Mouse (Mus musculus): ENCODE measurements around the gene Fam49a. TPM values are rescaled to one million over a fixed set of nuclear protein-coding genes. Genes with fewer than 3 reads are reported as not detected.
A peak's percentile ranks its signal among the peaks of the same experiment; 100 is the strongest.
"Not testable (repeated sequence)": the region's sequence is repeated elsewhere in the genome, so short reads cannot be mapped to it uniquely, and the experiment has no call there.

Fam49a gene
- total RNA-seq (2021): 100 to 1,000 TPM; 185 to 192 TPM

DNA sequence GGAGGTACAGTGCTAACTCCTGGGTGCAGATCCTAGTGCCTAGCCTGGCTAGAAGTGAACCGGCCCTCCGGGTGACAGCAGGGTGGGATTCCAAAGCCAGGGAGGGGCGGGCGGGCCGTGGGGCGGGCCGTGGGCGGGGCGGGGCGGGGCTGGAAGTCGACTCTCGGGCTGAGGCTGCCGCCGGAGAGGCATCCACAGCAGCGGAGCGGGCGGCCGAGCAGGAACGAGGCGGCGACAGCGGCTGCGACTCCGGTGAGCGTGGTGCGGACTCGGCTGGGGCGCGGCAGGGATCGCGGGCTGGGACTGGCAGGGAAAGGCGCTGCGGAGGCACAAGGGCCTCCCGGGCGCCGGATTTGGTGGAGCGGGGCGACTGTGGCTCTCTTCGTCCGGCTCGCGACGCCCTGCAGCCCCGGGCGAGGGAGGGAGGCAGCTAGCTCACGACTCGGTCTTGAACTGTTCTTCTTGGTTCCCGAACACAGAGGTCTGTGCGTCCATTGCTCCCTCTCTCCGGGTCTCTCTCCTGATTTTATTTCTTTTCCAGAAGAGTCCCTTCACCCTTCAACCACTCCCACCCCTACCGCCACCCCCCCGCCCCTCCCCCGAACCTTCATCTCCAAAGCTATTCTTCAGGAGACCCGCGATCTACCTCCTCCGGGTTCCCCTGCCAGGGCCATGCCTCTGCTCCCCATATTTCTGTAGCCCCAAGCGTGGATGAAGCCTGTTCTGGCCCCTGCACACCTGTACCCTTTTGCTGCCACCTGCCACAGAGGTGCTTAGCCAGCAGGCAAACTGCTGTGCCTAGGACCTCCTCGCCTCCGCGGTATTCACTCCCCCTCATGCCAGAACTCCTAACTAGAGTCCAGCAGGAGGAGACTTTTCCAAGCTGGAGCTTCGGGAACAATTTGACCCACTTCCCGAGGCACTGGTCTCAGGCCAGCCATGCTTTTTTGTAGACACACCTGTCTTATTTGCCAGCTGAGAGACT lies at the start of gene Fam49a:
Gene Fam49a, plus strand, starts transcription at position 153 of the 985 bp plus-strand sequence.
- peak; percentile 76 to 78 for DNase-seq (ENCODE audit: extremely low spot score in 1 of 2, low spot score in 1 of 2)

DNA sequence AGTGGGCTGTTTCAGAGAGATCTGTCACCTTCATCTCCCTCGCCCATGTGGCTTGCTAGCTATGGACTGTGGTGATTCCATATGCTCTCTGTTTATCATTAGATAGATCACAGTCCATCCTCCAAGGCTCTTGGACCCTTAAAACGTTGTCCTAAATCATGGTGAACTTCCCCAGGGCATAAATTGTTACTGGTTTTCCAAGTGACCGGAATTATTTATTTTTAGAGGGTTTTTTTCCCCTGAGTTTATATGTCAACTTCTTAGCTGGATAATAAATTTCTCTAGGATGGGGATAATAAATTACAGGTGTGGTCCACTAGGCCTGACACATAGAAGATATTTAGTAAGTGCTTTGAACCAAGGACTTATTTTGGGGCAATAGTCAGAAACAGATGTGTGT lies 48.4 kb upstream of the Fam49a start:
- DNase-seq (ENCODE audit: extremely low spot score in 1 of 2, low spot score in 1 of 2): no peak

DNA sequence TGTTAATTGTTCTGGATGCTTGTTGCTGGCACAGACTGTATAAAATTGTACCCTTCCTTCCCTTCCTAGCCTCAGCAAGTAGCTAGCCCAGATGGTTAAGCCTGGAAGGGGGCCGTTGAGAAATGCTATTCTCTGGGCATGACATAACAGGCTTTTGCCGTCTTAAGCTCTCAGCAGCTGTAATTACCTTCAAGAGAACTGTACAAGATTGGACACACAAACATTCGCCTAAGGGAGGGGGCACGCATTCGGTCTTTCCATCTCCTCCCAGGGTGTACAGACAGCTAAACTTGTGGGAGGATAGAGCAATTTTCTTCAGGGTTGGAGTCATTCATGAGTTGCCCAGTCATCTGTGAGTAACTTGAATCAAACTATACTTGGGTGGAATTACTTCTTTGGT lies 43.0 kb upstream of the Fam49a start:
- DNase-seq (ENCODE audit: extremely low spot score in 1 of 2, low spot score in 1 of 2): no peak

DNA sequence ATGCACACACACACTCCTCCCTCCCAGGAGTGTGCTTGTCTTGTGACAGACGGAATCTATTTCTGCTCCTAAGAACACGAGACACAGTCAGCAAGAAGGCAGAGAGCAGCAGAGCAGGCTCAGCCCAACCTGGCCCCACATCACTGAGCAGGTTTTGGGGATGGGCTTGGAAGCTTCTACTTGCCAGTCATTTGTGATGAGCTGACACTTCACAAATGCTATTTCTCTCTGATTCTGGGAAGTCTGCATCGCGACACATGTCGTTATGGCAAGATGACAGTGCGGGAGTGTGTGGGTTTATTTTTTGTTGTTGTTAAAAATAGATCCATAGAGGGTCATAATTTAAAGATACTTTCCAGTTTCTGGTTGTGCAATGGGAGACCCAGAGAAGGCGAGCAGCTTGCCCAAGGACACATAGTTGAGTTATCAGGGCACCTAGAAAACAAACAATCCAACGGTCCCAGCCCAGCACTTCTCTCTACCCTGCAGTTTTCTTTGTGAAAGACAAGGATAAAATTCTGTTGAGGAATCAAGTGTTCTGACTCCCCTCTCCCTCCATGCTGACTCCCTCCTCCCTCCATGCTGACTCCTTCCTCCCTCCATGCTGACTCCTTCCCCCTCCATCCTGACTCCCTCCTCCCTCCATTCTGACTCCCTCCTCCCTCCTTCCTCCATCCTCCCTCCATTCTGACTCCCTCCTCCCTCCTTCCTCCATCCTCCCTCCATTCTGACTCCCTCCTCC lies 41.0 kb upstream of the Fam49a start:
- DNase-seq (ENCODE audit: extremely low spot score in 1 of 2, low spot score in 1 of 2): peak; percentile 27

DNA sequence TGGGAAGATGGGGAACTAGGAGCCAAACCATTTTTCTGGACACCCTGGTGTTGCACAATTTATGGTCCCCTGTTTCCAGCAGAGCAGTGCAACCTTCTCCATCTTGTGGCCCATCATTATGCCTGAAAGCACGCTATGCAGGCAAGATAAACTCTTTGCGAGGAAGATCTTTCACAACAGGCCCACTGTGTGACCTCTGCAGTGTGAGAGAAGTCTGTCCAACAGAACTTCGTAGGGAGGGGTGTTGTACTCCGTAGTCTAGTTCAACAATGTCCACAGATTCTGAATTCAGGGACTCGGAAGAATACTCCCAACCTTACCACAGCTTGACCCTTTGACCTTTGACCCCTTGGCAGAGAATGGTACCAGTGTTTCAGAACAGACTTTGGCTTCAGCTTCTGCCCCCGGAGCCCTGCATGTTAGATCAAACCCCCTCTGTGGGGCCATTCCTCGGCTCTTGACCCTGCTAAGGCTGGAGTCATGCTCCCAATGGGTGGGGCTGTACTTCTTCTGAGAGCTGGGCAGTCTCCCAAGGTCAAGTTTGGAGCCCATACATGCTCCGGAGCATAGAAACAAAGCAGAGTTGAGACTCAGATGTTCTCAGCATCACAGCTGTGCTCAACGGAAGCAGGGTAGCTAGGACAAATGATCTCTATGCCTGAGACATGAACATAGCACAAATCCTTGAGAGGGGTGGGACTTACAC lies 39.2 kb upstream of the Fam49a start:
- no peak for DNase-seq (ENCODE audit: extremely low spot score in 1 of 2, low spot score in 1 of 2)

DNA sequence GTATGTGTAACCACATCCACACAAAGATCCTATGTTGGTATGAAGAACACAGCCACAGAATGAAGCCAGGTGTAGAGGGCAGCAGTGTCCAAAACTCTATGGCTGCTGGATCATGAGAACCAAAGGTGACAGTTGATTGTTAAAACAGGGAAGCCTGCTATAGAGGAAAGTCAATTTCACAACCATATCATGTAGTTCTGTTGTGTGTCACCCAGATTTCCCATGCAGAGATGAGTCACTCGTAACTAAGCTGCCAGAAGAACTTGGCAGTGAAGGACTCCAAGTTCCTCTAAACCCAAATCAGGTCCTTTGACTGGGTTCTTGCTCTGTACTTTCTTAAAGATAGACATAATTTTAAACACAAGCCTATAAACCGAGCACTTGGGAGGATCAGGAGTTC lies 38.6 kb upstream of the Fam49a start:
- DNase-seq (ENCODE audit: extremely low spot score in 1 of 2, low spot score in 1 of 2): no peak

DNA sequence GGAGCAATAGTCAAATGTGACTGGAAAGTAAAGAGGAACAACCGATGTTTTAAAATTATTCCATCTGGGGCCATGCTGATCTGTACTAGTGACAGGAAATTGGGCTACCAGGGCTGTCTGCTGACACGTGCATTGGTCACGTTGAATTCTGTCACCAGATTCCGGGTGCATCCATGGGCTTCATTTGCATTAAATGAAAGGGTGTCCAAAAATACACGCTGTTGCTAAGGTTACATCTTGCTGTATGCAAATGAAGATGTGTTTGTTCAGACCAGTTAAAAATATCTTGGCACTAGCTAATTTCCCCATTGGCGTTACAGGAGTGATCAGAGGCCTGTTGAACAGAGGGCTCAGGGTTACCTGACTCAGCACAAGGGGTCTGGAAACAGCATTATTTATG lies 36.2 kb upstream of the Fam49a start:
- peak in 1 of 2 experiments; percentile 46 for DNase-seq (ENCODE audit: extremely low spot score in 1 of 2, low spot score in 1 of 2)

DNA sequence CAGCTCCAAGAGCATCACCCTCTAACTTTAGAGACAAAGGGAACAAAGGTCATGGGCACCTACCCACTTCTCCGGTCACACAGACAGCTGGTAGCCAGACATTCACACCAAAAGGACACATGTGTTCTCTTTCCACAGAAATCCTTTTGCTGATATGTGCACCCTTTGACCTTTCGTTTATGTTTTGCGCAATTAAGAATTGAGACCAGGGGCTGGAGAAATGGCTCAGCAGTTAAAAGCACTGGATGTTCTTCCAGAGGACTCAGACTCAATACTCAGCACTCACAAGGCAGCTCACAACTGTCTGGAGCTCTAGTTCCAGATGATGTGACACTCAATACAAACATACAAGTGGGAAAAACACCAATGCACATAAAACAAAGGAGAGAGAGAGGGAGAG lies 34.3 kb upstream of the Fam49a start:
- DNase-seq (ENCODE audit: extremely low spot score in 1 of 2, low spot score in 1 of 2): no peak

DNA sequence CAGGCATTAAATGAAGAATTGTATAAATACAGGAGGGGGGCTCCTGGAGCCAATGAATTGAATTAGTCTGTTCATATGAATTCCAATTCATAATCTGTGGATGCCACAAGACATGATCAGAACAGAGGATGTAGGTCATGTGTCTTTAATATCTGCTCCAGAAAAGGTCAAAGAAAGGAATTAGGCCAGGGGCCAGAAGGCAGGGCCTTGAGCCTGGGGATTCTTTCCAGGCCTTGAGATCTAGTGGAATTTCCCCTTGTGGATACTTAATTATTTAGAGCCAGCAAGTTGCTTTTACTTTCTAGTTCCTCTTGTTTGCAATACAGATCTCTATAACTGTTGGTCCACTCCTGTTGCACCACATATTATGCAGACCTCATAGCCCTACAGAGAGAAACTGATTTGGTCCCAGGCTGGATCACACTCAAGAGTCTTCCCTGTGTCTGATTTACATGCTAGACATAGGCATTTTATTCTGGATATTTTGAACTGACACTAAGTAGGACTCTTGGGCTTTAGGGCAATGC lies 31.8 kb upstream of the Fam49a start:
- DNase-seq (ENCODE audit: extremely low spot score in 1 of 2, low spot score in 1 of 2): no peak

DNA sequence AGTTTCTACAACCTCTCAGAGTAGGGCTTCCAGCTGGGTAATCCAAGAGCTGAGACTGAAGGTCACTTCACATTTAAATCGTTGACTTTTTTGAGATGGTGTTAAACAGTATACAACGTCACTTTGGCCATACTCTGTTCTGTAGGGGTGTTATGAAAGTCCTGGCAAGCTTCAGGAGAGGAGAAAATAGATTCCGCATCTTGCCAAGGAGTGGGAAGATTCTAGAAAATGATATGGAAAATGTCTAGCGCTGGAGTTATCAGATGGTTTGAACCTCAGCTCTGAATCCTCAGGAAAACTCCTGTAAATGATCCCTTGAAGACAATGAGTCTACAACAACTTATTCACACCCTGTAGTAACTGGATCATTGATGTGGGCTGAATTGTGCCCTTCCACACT lies 29.8 kb upstream of the Fam49a start:
- no peak for DNase-seq (ENCODE audit: extremely low spot score in 1 of 2, low spot score in 1 of 2)

DNA sequence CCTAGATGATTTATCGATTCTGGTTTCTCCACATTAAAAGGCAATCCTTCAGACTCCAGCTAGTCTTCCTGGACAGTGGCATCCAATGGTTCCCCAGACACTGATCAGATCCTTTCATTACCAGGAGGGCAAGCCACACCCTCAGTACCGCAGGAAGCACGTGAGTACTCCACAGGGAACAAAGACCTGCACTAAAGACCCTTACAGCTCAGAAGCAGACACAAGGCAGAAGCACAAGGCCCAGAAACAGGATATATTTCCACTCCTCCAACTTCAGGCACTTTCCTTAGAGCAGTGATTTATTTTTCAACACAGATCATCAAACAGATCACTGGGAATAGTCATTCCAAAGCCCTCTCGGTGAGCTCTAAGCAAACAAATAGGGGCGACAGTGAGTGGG lies 25.0 kb upstream of the Fam49a start:
- no peak for DNase-seq (ENCODE audit: extremely low spot score in 1 of 2, low spot score in 1 of 2)

DNA sequence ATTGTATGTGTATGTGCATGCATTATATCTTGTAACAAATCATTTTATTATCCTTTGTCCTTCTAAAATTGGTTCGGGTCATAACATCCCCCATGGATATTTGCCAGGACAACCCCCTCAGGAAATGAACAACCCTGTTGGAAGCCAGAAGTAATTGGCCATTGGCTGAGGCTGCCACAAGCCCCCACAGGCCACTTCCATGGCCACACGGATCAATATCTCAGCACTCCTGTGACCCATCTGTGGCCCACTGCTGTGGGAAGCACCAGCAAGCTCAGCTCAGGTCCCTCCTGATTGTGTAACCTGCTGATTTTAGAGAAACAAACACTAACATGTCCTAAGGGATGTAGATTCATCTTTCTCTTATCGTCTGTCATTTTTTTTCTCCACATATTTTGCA lies 22.4 kb upstream of the Fam49a start:
- DNase-seq (ENCODE audit: extremely low spot score in 1 of 2, low spot score in 1 of 2): no peak

DNA sequence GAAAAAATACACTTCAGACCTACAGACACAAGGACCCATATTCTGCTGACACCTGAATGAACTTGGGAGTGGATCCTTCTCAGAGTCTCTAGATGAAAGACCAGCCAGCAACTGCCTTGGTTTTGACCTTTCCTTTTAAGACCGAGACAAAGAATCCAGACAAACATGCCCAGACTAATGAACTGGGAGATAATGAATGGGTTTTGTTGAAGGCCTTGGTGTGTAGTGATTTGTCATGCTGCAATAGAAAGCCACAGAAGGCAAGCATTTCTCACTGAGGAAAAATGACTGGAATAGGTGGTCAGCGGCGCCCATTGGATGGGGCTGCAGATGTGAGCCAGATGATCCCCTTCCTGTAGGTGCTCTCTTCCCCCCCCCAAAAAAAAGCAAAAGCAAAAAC lies 18.8 kb upstream of the Fam49a start:
- DNase-seq (ENCODE audit: extremely low spot score in 1 of 2, low spot score in 1 of 2): no peak

DNA sequence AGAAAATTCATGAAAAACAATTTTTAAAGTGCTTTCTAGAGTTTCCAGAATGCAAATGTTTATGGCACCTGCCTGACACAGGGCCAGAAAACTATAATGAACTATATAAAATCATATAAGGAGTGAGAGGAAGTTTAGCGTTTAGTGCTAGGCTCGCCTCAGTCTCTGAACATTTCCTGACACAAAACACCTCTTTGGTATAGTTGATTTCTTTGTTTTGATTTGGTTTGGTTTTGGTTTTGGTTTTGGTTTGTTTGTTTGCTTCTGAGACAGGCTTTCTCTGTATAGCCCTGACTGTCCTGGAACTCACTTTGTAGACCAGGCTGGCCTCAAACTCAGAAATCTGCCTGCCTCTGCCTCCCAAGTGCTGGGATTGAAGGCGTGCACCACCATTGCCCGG lies 14.9 kb upstream of the Fam49a start:
- DNase-seq (ENCODE audit: extremely low spot score in 1 of 2, low spot score in 1 of 2): not testable (repeated sequence)

DNA sequence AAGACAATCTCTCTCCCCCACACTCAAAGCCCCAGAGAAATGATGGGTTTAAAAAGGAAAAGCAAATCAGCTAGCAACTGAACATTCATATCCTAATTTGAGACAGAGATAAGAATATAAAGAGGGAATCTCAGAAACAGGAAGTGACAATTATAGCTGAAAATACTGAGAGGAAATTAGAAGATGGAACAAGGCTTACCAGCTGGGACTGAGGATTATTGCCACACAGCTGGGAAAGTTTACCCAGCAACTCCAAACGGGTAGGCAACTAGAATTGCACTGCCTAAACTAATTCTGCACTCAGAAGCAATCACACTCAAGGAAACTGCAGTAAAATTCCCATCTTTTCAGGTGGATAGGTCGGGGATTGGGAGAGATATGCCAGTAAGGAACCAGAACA lies 12.4 kb upstream of the Fam49a start:
- DNase-seq (ENCODE audit: extremely low spot score in 1 of 2, low spot score in 1 of 2): no peak

DNA sequence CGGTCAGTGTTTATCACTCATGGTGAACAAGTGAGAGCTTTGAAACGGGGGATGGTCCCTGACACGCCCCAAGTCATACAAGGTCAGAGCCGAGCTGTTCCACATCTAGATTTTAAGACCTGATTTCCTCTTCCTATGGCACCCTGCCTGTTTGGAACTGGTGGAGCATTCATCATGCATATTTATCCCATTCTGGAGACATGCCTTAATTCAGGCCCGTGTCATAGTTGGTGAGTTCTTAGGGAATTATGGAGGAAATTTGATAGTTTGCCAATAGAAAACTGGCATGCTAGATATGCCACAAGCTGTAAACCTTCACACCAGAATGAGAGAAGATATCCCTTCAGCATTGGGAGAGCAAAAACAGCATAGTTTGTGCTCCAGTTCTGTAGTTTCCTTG lies 8.4 kb upstream of the Fam49a start:
- DNase-seq (ENCODE audit: extremely low spot score in 1 of 2, low spot score in 1 of 2): no peak

DNA sequence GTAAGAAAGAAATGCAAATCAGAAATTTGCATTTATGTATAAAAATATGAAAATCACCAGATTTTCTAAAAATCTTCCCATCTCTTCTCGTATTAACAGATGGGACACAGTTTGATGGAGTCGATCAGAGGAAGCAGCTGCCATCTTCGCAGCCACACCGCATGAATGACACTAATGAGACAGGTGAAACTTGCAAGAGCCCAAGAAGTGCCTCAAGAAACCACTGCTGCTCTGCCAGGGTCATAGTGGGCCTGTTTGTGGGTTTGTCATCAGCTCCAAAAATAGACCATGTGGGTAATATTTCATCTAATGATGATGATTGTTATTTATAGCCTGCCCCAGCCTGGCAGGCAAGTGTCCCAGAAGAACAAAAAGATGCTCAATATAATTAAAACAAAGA lies 7.8 kb upstream of the Fam49a start:
- DNase-seq (ENCODE audit: extremely low spot score in 1 of 2, low spot score in 1 of 2): no peak

DNA sequence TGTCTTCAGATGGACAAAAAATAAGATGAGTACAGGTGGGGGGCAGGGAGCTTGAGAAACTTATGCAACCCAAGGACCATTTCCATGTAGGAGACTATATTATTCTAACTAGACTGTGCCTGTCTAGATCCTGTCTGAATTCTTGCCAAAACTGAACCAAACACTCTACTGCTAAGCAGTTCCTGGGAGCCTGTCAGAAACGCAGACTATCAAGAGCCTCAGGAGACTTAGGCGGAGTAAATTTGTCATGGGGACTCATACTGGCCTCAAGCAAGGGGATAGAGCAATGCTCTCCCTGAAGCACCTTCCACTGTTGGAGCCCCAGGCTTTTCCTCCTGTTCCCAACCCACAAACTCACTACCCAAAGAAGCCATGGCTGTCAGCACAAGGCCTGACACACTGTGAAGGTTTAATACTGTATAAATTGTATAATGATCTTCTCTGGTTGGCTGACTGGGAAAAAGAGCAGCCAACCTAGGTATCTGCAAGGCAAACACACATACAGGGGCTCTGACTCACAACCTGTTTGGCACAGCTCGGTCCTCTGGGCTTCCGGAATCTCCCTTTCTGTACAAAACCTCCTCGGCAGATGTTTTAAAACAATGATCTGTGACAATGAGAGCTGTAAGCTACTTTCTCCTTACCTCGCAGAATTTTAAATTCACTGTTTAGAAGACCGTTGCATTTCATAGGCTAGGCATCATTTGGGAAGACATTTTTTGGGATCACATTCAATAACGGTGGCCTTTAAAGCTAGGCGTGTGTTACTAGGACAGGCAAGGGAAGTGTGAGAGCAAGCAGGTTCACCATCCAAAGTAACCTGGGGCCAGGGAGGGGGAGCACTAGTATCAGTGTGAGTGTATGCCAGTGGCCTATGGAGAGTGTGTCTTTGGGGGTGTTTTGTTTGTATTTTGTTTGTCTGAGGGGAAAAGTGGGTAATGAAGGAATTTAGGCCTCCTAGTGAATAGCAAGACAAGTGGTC lies 669 bp upstream of the Fam49a start:
- no peak for DNase-seq (ENCODE audit: extremely low spot score in 1 of 2, low spot score in 1 of 2)

DNA sequence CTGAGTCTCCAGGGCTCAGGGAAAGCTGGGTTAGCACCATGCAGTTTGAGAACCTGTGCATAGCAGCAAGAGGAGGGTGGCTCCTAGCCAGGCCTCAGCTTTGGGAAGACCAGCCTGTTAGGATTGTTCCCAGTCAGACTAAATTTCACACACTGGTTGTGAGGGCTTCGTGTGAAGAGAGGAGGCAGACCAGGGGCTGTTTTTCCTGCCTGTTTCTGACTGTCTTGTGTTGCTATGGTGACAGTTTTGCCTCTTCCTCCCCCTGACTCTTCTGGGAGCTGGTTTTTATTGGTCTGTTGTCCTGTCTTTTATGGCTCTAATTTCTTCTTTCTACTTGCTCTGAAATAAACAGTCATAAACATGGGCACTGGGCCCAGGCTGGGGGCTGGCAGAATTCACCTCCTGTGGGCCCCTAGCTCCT lies 1.4 kb downstream of the Fam49a start:
- no peak for DNase-seq (ENCODE audit: extremely low spot score in 1 of 2, low spot score in 1 of 2)

DNA sequence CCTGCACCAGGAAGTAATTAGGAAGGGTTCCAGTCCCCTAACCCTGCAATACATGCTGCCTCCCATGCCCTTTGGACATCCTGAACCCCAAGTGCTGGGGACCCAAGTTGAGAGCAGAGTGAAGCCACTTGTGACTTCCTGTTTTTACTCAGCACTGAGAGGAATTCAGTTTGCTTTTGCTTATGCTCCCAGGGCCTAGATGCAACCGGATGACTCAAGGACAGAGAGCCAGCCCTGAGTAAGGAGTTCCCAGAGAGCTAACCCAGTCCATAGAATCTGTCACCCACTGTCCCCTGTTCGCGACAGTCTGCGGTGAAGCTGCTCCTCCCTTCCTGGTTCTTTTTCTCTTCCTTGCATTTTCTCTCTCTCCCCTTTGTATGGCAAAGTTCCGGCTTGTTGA lies 2.2 kb downstream of the Fam49a start:
- DNase-seq (ENCODE audit: extremely low spot score in 1 of 2, low spot score in 1 of 2): no peak

All from layer of hippocampus, postnatal 25 days (tissue).